Mouse (Mus musculus): ENCODE measurements around the gene Gnb1l. TPM values are rescaled to one million over a fixed set of nuclear protein-coding genes. Genes with fewer than 3 reads are reported as not detected.

Gnb1l gene
- polyA plus RNA-seq, 1 experiment = 11.3 TPM

- WGBS = 81% methylated on average over 3 of the region's 3 CpGs
- H3K4me3 ChIP-seq (replicated peaks; ENCODE audit: control insufficient read depth, low read depth, low read length) = no peak overlapping the region
- no peak overlapping the region for H3K27ac ChIP-seq (ENCODE audit: control insufficient read depth, insufficient read depth, low read depth, low read length, poor library complexity)
- H3K4me1 ChIP-seq (ENCODE audit: control insufficient read depth, insufficient read depth, low read length) = no peaks in the 10 kb centered on the region
- no peak for TF ChIP-seq CTCF (IDR thresholded peaks at IDR 0.05; ENCODE audit: control insufficient read depth, insufficient read depth, low read length)
- TF ChIP-seq POLR2A (IDR thresholded peaks at IDR 0.05; ENCODE audit: borderline replicate concordance, control insufficient read depth, low read depth, low read length) = no peak
Measured at GRCm38 (mm10) chr16:18556461-18556860, 57.9 kb downstream of the Gnb1l start.

DNA sequence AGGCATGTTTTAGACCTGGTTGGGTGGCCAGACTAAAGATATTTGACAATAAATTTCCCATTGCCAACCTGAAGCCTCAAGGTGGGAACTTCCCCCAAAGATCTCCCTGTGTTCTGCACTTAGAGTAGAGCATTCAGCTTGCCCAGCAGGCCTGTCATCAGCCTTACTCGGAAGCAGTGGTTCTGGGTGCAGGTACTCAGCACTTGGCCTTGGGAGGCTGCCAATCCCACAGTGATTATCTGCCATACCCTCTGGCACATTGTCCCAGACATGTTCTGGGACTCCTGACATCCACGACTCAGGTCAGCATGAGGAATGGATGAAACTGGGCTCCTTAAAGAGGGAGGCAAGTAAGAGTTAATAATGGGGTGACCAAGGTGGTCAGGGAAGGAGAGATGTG is 66.0 kb downstream of the Gnb1l start:
- H3K4me1 ChIP-seq (ENCODE audit: control insufficient read depth, insufficient read depth, low read length) = no peaks in the 10 kb centered on the region
- 64% methylated on average over 2 of the region's 2 CpGs for WGBS
- H3K27ac ChIP-seq (ENCODE audit: control insufficient read depth, insufficient read depth, low read depth, low read length, poor library complexity) = no peak overlapping the region
- TF ChIP-seq CTCF (IDR thresholded peaks at IDR 0.05; ENCODE audit: control insufficient read depth, insufficient read depth, low read length) = no peak
- no peak for TF ChIP-seq POLR2A (IDR thresholded peaks at IDR 0.05; ENCODE audit: borderline replicate concordance, control insufficient read depth, low read depth, low read length)
- no peak overlapping the region for H3K4me3 ChIP-seq (replicated peaks; ENCODE audit: control insufficient read depth, low read depth, low read length)

DNA sequence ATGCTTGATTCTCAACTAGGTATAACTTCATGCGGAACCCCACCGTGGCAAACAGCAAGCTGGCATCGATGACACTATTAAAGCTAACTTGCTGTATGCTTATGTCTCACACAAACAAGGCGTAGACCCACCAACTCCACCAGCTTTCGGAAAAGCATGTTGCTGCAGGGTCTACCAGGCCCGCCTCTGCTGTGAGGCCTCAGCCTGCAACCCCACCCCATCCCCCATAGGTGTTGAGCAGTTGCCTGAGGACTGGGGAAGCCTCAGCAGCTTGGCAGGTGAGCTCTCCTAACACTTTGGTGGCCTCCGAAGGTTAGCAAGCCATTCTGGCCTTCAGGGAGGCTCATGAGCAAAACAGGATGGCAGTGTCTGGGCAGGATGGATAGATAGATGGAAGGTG is 70.1 kb downstream of the Gnb1l start:
- TF ChIP-seq POLR2A (IDR thresholded peaks at IDR 0.05; ENCODE audit: borderline replicate concordance, control insufficient read depth, low read depth, low read length) = no peak
- no peak for TF ChIP-seq CTCF (IDR thresholded peaks at IDR 0.05; ENCODE audit: control insufficient read depth, insufficient read depth, low read length)
- no peaks in the 10 kb centered on the region for H3K4me1 ChIP-seq (ENCODE audit: control insufficient read depth, insufficient read depth, low read length)
- H3K4me3 ChIP-seq (replicated peaks; ENCODE audit: control insufficient read depth, low read depth, low read length) = no peak overlapping the region
- no peak overlapping the region for H3K27ac ChIP-seq (ENCODE audit: control insufficient read depth, insufficient read depth, low read depth, low read length, poor library complexity)
- WGBS = 77% methylated on average over 7 of the region's 7 CpGs

GRCm38 (mm10) chr16:18574196-18574595 is 75.7 kb downstream of the Gnb1l start:
- Histone ChIP-seq H3K4me1 (ENCODE audit: control insufficient read depth, insufficient read depth, low read length) (no peaks in the 10 kb centered on the region), H3K4me3 (replicated peaks; ENCODE audit: control insufficient read depth, low read depth, low read length) (no peak overlapping the region), H3K27ac (ENCODE audit: control insufficient read depth, insufficient read depth, low read depth, low read length, poor library complexity) (no peak overlapping the region)
- TF ChIP-seq CTCF (IDR thresholded peaks at IDR 0.05; ENCODE audit: control insufficient read depth, insufficient read depth, low read length) = no peak
- WGBS = 71% methylated on average over 8 of the region's 8 CpGs

DNA sequence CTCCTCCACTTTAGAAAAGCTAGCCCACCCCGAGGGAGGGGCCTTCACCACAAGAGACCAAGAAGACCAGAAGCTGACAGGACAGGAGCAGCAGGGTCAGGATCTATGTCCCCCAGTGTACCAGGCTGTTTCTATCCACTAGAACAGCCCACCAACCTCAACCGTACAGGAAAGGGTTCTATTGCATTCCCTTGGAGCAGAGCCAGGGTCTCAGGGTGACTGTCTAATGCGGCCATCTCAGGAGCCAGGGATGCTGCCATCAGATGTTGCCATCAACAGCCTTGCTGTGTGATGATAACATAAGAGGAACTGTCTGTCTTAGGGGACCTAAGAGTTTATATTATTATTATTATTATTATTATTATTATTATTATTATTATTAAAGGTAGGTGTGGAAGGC is 78.6 kb downstream of the Gnb1l start:
- Histone ChIP-seq H3K4me3 (replicated peaks; ENCODE audit: control insufficient read depth, low read depth, low read length) (no peak overlapping the region), H3K4me1 (ENCODE audit: control insufficient read depth, insufficient read depth, low read length) (no peaks in the 10 kb centered on the region), H3K27ac (ENCODE audit: control insufficient read depth, insufficient read depth, low read depth, low read length, poor library complexity) (no peak overlapping the region)
- TF ChIP-seq CTCF (IDR thresholded peaks at IDR 0.05; ENCODE audit: control insufficient read depth, insufficient read depth, low read length) (no peak), POLR2A (IDR thresholded peaks at IDR 0.05; ENCODE audit: borderline replicate concordance, control insufficient read depth, low read depth, low read length) (no peak)
- WGBS = 29% methylated on average over 3 of the region's 3 CpGs

DNA sequence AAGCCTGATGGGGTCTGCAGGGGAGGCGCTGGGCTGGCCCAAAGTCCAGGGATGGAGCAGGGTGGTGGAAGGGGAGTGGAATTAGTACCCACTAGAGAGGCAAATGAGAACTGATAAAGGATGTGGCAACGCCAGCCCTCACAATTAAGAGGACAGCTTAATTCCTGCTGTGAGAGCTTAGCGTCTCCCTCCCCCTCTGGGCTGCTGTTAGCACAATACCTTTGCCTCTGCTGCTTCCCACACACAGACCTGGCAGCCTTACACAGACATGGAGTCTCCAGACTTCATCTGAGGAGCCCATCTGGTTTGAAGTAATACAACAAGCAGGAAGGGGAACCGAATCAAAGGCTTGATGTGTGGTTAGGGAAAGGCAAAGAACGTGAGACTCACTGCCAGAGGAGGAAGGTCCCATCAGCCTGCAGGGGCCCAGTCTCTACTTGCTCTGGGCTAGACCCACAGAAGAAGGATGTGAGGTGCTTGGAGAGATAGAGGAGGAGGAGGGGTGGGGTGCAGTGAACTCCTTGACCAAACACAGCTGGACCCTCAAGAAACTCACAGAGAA is 79.2 kb downstream of the Gnb1l start:
- Histone ChIP-seq H3K4me3 (replicated peaks; ENCODE audit: control insufficient read depth, low read depth, low read length) (no peak overlapping the region), H3K4me1 (ENCODE audit: control insufficient read depth, insufficient read depth, low read length) (no peaks in the 10 kb centered on the region), H3K27ac (ENCODE audit: control insufficient read depth, insufficient read depth, low read depth, low read length, poor library complexity) (no peak overlapping the region; the same call in 1 of the 2 replicates)
- WGBS = 30% methylated on average over 5 of the region's 5 CpGs
- TF ChIP-seq CTCF (IDR thresholded peaks at IDR 0.05; ENCODE audit: control insufficient read depth, insufficient read depth, low read length) = no peak
- TF ChIP-seq POLR2A (IDR thresholded peaks at IDR 0.05; ENCODE audit: borderline replicate concordance, control insufficient read depth, low read depth, low read length) = no peak

DNA sequence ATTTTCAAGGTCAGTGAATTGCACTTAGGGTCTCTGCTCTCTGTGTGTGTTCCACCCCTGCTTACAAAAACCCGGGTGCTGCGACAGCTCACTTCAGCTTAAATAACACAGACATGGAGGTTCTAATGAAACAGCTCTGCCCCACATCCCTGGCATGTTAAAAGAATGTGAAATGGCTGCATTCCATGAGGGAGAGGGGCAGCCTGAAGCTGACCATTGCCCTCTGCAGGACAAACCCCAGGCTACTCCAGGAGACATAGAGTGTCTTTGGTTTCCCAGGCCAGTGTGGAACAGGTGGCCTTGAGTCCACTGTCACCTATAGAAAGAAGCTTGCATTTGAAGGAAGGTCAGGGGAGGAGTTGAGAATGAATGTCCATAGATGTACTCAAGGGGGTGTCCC is 81.9 kb downstream of the Gnb1l start:
- WGBS = 65% methylated on average over 2 of the region's 2 CpGs
- no peak for TF ChIP-seq POLR2A (IDR thresholded peaks at IDR 0.05; ENCODE audit: borderline replicate concordance, control insufficient read depth, low read depth, low read length)
- H3K4me1 ChIP-seq (ENCODE audit: control insufficient read depth, insufficient read depth, low read length) = no peaks in the 10 kb centered on the region

GRCm38 (mm10) chr16:18581050-18581622 is 82.6 kb downstream of the Gnb1l start:
- H3K4me3 ChIP-seq (replicated peaks; ENCODE audit: control insufficient read depth, low read depth, low read length) = no peak overlapping the region
- TF ChIP-seq POLR2A (IDR thresholded peaks at IDR 0.05; ENCODE audit: borderline replicate concordance, control insufficient read depth, low read depth, low read length) = no peak
- no peak for TF ChIP-seq CTCF (IDR thresholded peaks at IDR 0.05; ENCODE audit: control insufficient read depth, insufficient read depth, low read length)
- no peak overlapping the region for H3K27ac ChIP-seq (ENCODE audit: control insufficient read depth, insufficient read depth, low read depth, low read length, poor library complexity)
- 9% methylated on average over 21 of the region's 21 CpGs for WGBS
- no peaks in the 10 kb centered on the region for H3K4me1 ChIP-seq (ENCODE audit: control insufficient read depth, insufficient read depth, low read length)

More for the DNA sequence above, 81.9 kb downstream of the Gnb1l start:
- Histone ChIP-seq H3K4me3 (replicated peaks; ENCODE audit: control insufficient read depth, low read depth, low read length) (no peak overlapping the region), H3K27ac (ENCODE audit: control insufficient read depth, insufficient read depth, low read depth, low read length, poor library complexity) (no peak overlapping the region)

Data from bone marrow, adult 2 months (tissue).